Mouse (Mus musculus) heart, embryonic 12.5 days (tissue): Measurements from ENCODE around the gene Nelfcd. TPM values are rescaled to one million over a fixed set of nuclear protein-coding genes. Genes with fewer than 3 reads are reported as not detected.

Experiments
- ATAC-seq: fragments of 200-750 bp; cut with Nextera tagmentation; 2 replicates; pipeline ENCODE4 v1.8.0; 2017; ENCODE audit warnings: moderate TSS enrichment, moderate library complexity; ENCODE audit not compliant: insufficient number of reproducible peaks, low FRiP score
- H3K27ac ChIP-seq: fragments of 300-500 bp; sonication (generic); 2 replicates; pipeline ENCODE4 v1.5.1; 2016; ENCODE audit warnings: mild to moderate bottlenecking, moderate library complexity; ENCODE audit not compliant: poor library complexity, severe bottlenecking
- H3K27me3 ChIP-seq: fragments of 300-500 bp; sonication (generic); replicated peaks from 2 replicates; pipeline ENCODE4 v1.6.1; 2016; ENCODE audit warnings: mild to moderate bottlenecking, moderate library complexity
- H3K36me3 ChIP-seq: fragments of 300-500 bp; sonication (generic); 2 replicates; pipeline ENCODE4 v1.6.1; 2016; ENCODE audit warnings: mild to moderate bottlenecking, moderate library complexity
- H3K4me1 ChIP-seq: fragments of 300-500 bp; sonication (generic); replicated peaks from 2 replicates; pipeline ENCODE4 v1.6.1; 2016; ENCODE audit warnings: mild to moderate bottlenecking
- H3K4me2 ChIP-seq: fragments of 300-500 bp; sonication (generic); 2 replicates; pipeline ENCODE4 v1.6.1; 2016; ENCODE audit warnings: mild to moderate bottlenecking, moderate library complexity
- H3K4me3 ChIP-seq: fragments of 300-500 bp; sonication (generic); 2 replicates; pipeline ENCODE4 v1.5.1; 2016; ENCODE audit warnings: mild to moderate bottlenecking
- H3K9ac ChIP-seq: fragments of 300-500 bp; sonication (generic); 2 replicates; pipeline ENCODE4 v1.6.1; 2016; ENCODE audit warnings: mild to moderate bottlenecking, moderate library complexity
- H3K9me3 ChIP-seq: fragments of 300-500 bp; sonication (generic); replicated peaks from 2 replicates; pipeline ENCODE4 v1.6.1; 2016; ENCODE audit warnings: mild to moderate bottlenecking, moderate library complexity
- WGBS: fragments of 180-500 bp; shearing (Covaris S2); methylation state at CpG from one replicate; pipeline ENCODE4 v1.1.7; 2016; 5-methylcytosine and 5-hydroxymethylcytosine counted together
- polyA plus RNA-seq: library from polyadenylated mRNA; unstranded; fragments of >200 nt; fragmentation: Nextera tagmentation; extraction: Ambion mirVana; gene quantifications from 2 replicates; pipeline ENCODE4 v1.2.1, GENCODE M21; 2016

Nelfcd gene
- polyA plus RNA-seq, 1 experiment from 2014 or later = 89.3 TPM

DNA sequence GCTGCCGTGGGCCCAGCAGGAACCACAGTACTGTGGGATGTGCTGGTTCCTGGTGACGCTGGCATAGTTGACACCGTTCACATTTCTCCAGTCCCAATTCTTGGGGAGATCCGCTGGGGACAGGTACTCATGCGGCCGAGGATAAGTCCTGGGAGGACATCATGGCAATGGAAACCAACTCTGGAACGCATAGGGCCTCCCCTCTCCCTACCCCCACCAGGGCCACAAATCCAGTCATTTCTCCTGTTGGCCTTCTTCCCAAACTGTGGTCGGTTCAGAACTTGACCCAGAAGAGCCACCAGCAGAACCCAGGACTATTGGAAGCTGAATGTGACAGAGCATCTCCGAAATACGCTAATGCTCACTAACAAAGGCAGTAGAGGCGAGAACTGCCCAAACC, 22.6 kb downstream of the Nelfcd start:
- peak overlapping the region; percentile 58 for H3K4me3 ChIP-seq
- peak overlapping the region; percentile 85 for H3K4me2 ChIP-seq
- WGBS = 64% methylated on average over 11 of the region's 11 CpGs
- ATAC-seq = no peak
- H3K27me3 ChIP-seq = no peaks in the 10 kb centered on the region
- H3K36me3 ChIP-seq = peaks cover 25% of the 10 kb centered on the region; the same call in 1 of the 2 replicates
- peak overlapping the region; percentile 73 for H3K9ac ChIP-seq
- H3K27ac ChIP-seq = no peak overlapping the region
- peaks cover 34% of the 10 kb centered on the region for H3K4me1 ChIP-seq
- no peaks in the 10 kb centered on the region for H3K9me3 ChIP-seq

DNA sequence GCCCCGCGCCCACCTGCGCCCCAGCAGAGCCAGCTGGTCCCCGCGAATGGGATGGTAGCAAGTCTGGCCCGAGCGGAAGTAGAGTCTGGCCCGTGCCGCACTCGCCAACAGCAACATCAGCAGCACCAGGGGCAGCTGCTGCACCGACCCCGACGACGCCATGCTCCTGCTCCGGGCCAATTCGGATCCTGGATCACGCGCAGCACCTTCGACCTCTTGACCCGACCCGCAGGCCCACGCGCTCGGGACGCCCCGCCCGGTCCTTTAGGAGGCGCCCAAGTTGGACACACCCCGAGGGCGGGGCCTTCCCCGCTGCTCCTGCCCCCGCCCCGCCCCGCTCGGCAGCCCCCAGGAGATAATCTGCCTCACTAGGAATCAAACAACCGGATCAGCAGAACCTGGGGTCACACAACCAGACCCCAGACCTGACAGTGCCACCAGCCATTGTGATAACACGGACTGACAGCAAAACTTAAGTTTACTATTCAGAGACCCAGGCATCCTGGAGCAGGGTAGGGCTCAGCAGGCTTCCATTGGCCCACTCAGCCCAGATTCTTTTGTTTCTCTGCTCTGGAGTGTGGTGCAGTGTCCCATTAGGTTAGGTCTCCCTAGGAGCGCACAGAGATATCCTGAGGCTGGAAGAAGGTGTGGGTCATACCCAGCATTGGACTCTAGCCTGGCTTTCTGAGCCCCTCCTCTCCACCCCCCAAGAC, 23.3 kb downstream of the Nelfcd start, which contains the start of gene Ctsz:
Ctsz (minus strand) TSS at position 303 of the 713 bp plus-strand sequence.
- H3K4me3 ChIP-seq = peak within 1 kb of the TSS; percentile 58
- peaks cover 19% of the 10 kb centered on the region; the same call in 1 of the 2 replicates for H3K36me3 ChIP-seq
- peak within 1 kb of the TSS; percentile 73 for H3K9ac ChIP-seq
- peak; percentile 86 for ATAC-seq
- H3K4me2 ChIP-seq = peak within 1 kb of the TSS; percentile 85
- H3K9me3 ChIP-seq = no peaks in the 10 kb centered on the region
- H3K27ac ChIP-seq = no peak within 1 kb of the TSS
- WGBS = 1% methylated on average over 38 of the region's 38 CpGs
- H3K4me1 ChIP-seq = peaks cover 38% of the 10 kb centered on the region
- H3K27me3 ChIP-seq = no peaks in the 10 kb centered on the region

DNA sequence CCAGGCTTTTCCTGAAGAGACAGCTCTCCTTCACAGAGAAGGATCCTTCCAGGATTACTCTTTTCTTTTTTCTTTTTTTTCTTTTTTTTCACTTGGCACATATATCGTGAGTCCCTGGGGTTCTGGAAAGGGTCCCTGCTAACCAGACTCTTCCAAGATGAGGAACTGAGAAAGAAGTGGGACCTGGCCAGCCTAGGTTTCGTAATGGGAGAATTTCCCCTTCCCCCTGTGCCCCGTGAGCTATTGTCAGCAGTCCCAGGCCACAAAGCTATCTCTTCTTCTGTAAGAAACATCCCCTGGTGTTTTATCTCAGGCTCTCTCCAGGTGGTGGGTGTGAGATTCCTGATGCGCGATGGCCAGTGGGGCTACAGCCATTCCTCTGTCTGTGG, 23.8 kb downstream of the Nelfcd start:
- no peaks in the 10 kb centered on the region for H3K27me3 ChIP-seq
- 29% methylated on average over 5 of the region's 5 CpGs for WGBS
- H3K9me3 ChIP-seq = no peaks in the 10 kb centered on the region
- peak overlapping the region; percentile 58; the same call in 1 of the 2 replicates for H3K4me3 ChIP-seq
- ATAC-seq = no peak
- H3K9ac ChIP-seq = peak overlapping the region; percentile 73; the same call in 1 of the 2 replicates
- H3K4me1 ChIP-seq = peaks cover 38% of the 10 kb centered on the region
- no peak overlapping the region for H3K27ac ChIP-seq
- H3K36me3 ChIP-seq = peaks cover 16% of the 10 kb centered on the region; the same call in 1 of the 2 replicates
- peak overlapping the region; percentile 85 for H3K4me2 ChIP-seq

DNA sequence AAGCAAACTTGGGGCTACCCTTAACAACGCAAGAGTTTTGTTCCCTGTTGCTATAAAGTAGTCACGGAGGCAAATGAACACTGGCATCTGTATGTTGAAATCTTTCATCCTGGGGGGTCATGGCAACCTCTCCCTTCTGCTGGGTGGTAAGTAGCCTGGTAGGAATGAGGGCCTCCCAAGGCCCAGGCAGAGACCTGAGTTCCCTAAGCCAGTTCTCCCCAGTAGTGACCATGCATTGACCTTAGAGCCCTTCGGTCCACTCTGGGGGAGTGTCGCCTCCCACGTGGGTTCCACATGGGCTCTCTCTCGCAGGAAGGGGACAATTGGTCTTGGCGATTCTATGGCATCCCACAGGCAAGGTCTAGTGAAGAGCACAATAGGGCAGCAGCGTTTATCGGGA, 24.4 kb downstream of the Nelfcd start:
- Histone ChIP-seq H3K9me3 (no peaks in the 10 kb centered on the region), H3K4me3 (no peak overlapping the region), H3K4me1 (peaks cover 38% of the 10 kb centered on the region), H3K36me3 (peaks cover 14% of the 10 kb centered on the region; the same call in 1 of the 2 replicates), H3K27ac (no peak overlapping the region), H3K27me3 (no peaks in the 10 kb centered on the region), H3K4me2 (0 out of 2 replicates have a peak overlapping the region, but pooled peaks have one; percentile 85), H3K9ac (no peak overlapping the region)
- WGBS = 85% methylated on average over 9 of the region's 9 CpGs
- no peak for ATAC-seq

- H3K4me2 ChIP-seq = no peak overlapping the region
- no peaks in the 10 kb centered on the region for H3K36me3 ChIP-seq
- ATAC-seq = no peak
- no peak overlapping the region for H3K27ac ChIP-seq
- WGBS = 73% methylated on average over 4 of the region's 4 CpGs
- H3K4me3 ChIP-seq = no peak overlapping the region
- no peaks in the 10 kb centered on the region for H3K9me3 ChIP-seq
- peaks cover 38% of the 10 kb centered on the region for H3K4me1 ChIP-seq
- H3K9ac ChIP-seq = no peak overlapping the region
- H3K27me3 ChIP-seq = peaks cover 8% of the 10 kb centered on the region; the same call in 1 of the 2 replicates
Observed at GRCm38 (mm10) chr2:174441898-174442297, 26.3 kb downstream of the Nelfcd start.

DNA sequence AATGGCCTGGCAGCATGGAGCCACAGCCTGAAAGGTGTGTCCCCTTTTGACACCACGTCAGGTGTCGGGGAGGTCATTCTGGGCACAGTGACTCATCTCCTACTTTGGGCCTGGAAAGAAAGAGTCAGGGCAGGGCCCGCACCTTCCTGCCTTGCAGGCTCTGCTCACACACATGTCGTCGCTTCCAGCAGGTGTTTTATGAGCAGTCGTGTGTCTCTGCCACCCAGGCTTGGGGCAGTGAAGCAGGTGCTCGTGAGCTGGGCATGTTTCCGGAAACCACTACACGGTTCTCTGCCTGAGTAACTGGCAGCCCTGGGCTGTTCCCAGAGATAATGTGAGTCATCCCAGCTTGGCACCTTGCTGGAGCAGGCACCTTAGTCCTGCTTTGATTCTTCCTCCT, 26.9 kb downstream of the Nelfcd start:
- peaks cover 13% of the 10 kb centered on the region; the same call in 1 of the 2 replicates for H3K27me3 ChIP-seq
- ATAC-seq = peak; percentile 12; the same call in 1 of the 2 replicates
- H3K27ac ChIP-seq = 0 out of 2 replicates have a peak overlapping the region, but pooled peaks have one; percentile 41
- H3K9ac ChIP-seq = 0 out of 2 replicates have a peak overlapping the region, but pooled peaks have one; percentile 13
- H3K4me2 ChIP-seq = no peak overlapping the region
- H3K9me3 ChIP-seq = no peaks in the 10 kb centered on the region
- 58% methylated on average over 9 of the region's 9 CpGs for WGBS
- no peaks in the 10 kb centered on the region for H3K36me3 ChIP-seq
- H3K4me3 ChIP-seq = no peak overlapping the region
- H3K4me1 ChIP-seq = peaks cover 37% of the 10 kb centered on the region

GRCm38 (mm10) chr2:174443046-174443445, 27.4 kb downstream of the Nelfcd start:
- Histone ChIP-seq H3K27me3 (peaks cover 13% of the 10 kb centered on the region; the same call in 1 of the 2 replicates), H3K9me3 (no peaks in the 10 kb centered on the region), H3K4me1 (peaks cover 32% of the 10 kb centered on the region), H3K27ac (no peak overlapping the region; the same call in 1 of the 2 replicates), H3K4me2 (no peak overlapping the region), H3K36me3 (no peaks in the 10 kb centered on the region), H3K4me3 (no peak overlapping the region), H3K9ac (no peak overlapping the region)
- ATAC-seq = no peak
- 44% methylated on average over 2 of the region's 2 CpGs for WGBS

DNA sequence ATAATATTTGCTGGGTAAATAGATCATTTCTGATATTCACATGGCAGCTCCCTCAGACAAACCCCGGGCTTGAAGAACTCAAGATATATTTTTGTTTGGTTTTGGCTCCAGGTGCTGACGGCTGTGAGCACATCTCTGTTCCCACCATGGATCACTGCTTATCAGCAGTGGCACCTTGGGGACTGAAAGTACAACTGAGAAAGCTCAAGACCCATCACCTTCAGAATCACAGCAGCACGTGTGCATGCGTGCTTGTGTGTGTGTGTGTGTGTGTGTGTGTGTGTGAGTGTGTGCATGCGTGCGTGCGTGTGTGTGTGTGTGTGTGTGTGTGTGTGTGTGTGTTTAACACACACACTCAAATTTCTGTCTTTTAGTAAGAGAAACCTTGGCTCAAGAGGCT, 28.8 kb downstream of the Nelfcd start:
- no peaks in the 10 kb centered on the region for H3K36me3 ChIP-seq
- H3K4me2 ChIP-seq = no peak overlapping the region
- peaks cover 13% of the 10 kb centered on the region; the same call in 1 of the 2 replicates for H3K27me3 ChIP-seq
- H3K9me3 ChIP-seq = no peaks in the 10 kb centered on the region
- no peak for ATAC-seq
- peaks cover 21% of the 10 kb centered on the region for H3K4me1 ChIP-seq
- no peak overlapping the region for H3K27ac ChIP-seq
- WGBS = 61% methylated on average over 7 of the region's 7 CpGs
- H3K4me3 ChIP-seq = no peak overlapping the region
- no peak overlapping the region for H3K9ac ChIP-seq

DNA sequence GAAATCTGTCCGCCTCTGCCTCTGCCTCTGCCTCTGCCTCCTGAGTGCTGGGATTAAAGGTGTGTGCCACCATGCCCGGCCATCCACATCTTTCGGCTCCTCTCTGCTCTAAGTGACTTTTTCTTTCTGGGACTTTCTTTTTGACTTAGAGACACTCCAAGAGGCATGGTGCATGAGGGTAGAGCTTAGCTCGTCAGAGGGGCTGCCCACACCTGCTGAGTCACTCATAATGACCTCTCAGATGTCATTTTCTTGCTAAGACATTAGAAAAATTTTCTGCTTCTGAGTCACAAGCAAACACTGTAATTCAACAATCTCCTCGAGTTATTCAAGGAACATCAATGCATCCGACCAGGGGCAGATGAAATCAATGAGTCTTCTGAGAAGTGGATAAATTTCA, 29.4 kb downstream of the Nelfcd start:
- Histone ChIP-seq H3K4me2 (no peak overlapping the region), H3K36me3 (no peaks in the 10 kb centered on the region), H3K27ac (no peak overlapping the region), H3K4me1 (peaks cover 15% of the 10 kb centered on the region), H3K27me3 (peaks cover 13% of the 10 kb centered on the region; the same call in 1 of the 2 replicates), H3K9ac (no peak overlapping the region), H3K9me3 (no peaks in the 10 kb centered on the region), H3K4me3 (no peak overlapping the region)
- ATAC-seq = no peak
- WGBS = 80% methylated on average over 6 of the region's 6 CpGs

GRCm38 (mm10) chr2:174446492-174446891, 30.9 kb downstream of the Nelfcd start:
- Histone ChIP-seq H3K4me2 (no peak overlapping the region), H3K27ac (no peak overlapping the region), H3K9ac (no peak overlapping the region), H3K4me3 (no peak overlapping the region), H3K9me3 (no peaks in the 10 kb centered on the region), H3K4me1 (peaks cover 15% of the 10 kb centered on the region), H3K27me3 (peaks cover 13% of the 10 kb centered on the region; the same call in 1 of the 2 replicates), H3K36me3 (no peaks in the 10 kb centered on the region)
- 57% methylated on average over 7 of the region's 7 CpGs for WGBS
- ATAC-seq = no peak

- H3K27ac ChIP-seq = no peak overlapping the region
- ATAC-seq = no peak
- 72% methylated on average over 8 of the region's 8 CpGs for WGBS
Observed at GRCm38 (mm10) chr2:174446905-174447304, 31.3 kb downstream of the Nelfcd start.

More at GRCm38 (mm10) chr2:174446905-174447304, 31.3 kb downstream of the Nelfcd start:
- H3K4me3 ChIP-seq = no peak overlapping the region
- H3K4me2 ChIP-seq = no peak overlapping the region
- H3K27me3 ChIP-seq = peaks cover 13% of the 10 kb centered on the region; the same call in 1 of the 2 replicates
- H3K9me3 ChIP-seq = no peaks in the 10 kb centered on the region
- H3K9ac ChIP-seq = no peak overlapping the region
- H3K4me1 ChIP-seq = peaks cover 13% of the 10 kb centered on the region
- H3K36me3 ChIP-seq = no peaks in the 10 kb centered on the region
